In genomic region chr10:29533846-29534829, GRCm38 (mm10) we compare ENCODE assay signal across 8 mouse cellular contexts. TPM values are rescaled to one million over a fixed set of nuclear protein-coding genes. Genes with fewer than 3 reads are reported as not detected.
A peak's percentile ranks its signal among the peaks of the same experiment; 100 is the strongest.
DNase-seq lines count a peak whose midpoint lies in the region; ATAC-seq and TF ChIP-seq lines count a peak whose summit lies in the region.

No protein-coding gene starts in this region.

- DNase-seq in gastrocnemius, adult 2 months, result no peak
- DNase-seq in gastrocnemius, adult 8-10 months (ENCODE audit: low spot score in 2 of 2), result no peak
- peak; percentile 17 for DNase-seq in embryo, embryonic 11.5 days (ENCODE audit: low read depth, low spot score)
- peak; percentile 23 for DNase-seq in hindbrain, postnatal 0 days (ENCODE audit: low spot score)
- peak; percentile 8 for DNase-seq in liver
- DNase-seq in right cerebral cortex, adult 18-20 months, result peak; percentile 54
- DNase-seq in spleen, postnatal 10 days (ENCODE audit: low spot score in 2 of 2), result no peak

- peak overlapping the region; percentile 59; the same call in 1 of the 2 replicates for H3K9ac ChIP-seq in ES-Bruce4 (ENCODE audit: low read depth, poor library complexity, severe bottlenecking)
- H3K9ac ChIP-seq in hindbrain, postnatal 0 days (replicated peaks; ENCODE audit: low read length), result no peak overlapping the region

- no peaks in the 10 kb centered on the region for H3K36me3 ChIP-seq in ES-Bruce4 (ENCODE audit: control insufficient read depth, insufficient read depth, low read length, poor library complexity, severe bottlenecking)
- H3K36me3 ChIP-seq in hindbrain, postnatal 0 days (ENCODE audit: insufficient read depth, low read length), result no peaks in the 10 kb centered on the region

- 0 out of 2 replicates have a peak, but pooled peaks have one; percentile 24 for ATAC-seq in hindbrain, postnatal 0 days

- WGBS in hindbrain, postnatal 0 days, result under 1% methylated on average over 24 of the region's 24 CpGs

- no peaks in the 10 kb centered on the region for H3K4me1 ChIP-seq in ES-Bruce4 (ENCODE audit: control insufficient read depth, insufficient read depth, low read length)
- H3K4me1 ChIP-seq in hindbrain, postnatal 0 days (ENCODE audit: insufficient read depth, low read length), result peaks cover 14% of the 10 kb centered on the region

- H3K27me3 ChIP-seq in ES-Bruce4 (ENCODE audit: control insufficient read depth, insufficient read depth, low read length, poor library complexity, severe bottlenecking), result peaks cover 9% of the 10 kb centered on the region
- peaks cover 18% of the 10 kb centered on the region; the same call in 1 of the 2 replicates for H3K27me3 ChIP-seq in hindbrain, postnatal 0 days (ENCODE audit: insufficient read depth, low read length)

- no peak overlapping the region for H3K27ac ChIP-seq in gastrocnemius, adult 2 months
- H3K27ac ChIP-seq in ES-Bruce4 (ENCODE audit: insufficient read depth, low read length), result no peak overlapping the region
- H3K27ac ChIP-seq in hindbrain, postnatal 0 days, result no peak overlapping the region

- H3K4me3 ChIP-seq in gastrocnemius, adult 2 months, result peak overlapping the region; percentile 72
- H3K4me3 ChIP-seq in ES-Bruce4 (ENCODE audit: low read depth, low read length), result peak overlapping the region; percentile 26; the same call in 1 of the 2 replicates
- peak overlapping the region; percentile 60 for H3K4me3 ChIP-seq in hindbrain, postnatal 0 days (ENCODE audit: low read length)

- no peak for TF ChIP-seq EP300 in ES-Bruce4 (IDR thresholded peaks at IDR 0.05; ENCODE audit: insufficient read depth, low read depth, low read length)

- H3K9me3 ChIP-seq in ES-Bruce4 (replicated peaks; ENCODE audit: control insufficient read depth, insufficient read depth, low read length, poor library complexity, severe bottlenecking), result no peaks in the 10 kb centered on the region
- H3K9me3 ChIP-seq in hindbrain, postnatal 0 days (ENCODE audit: low read length), result no peaks in the 10 kb centered on the region

- TF ChIP-seq POLR2A in ES-Bruce4 (IDR thresholded peaks at IDR 0.05; ENCODE audit: insufficient read depth, low read length), result no peak

- TF ChIP-seq CTCF in gastrocnemius, adult 2 months (IDR thresholded peaks at IDR 0.05), result no peak
- no peak for TF ChIP-seq CTCF in ES-Bruce4 (IDR thresholded peaks at IDR 0.05; ENCODE audit: low read depth, low read length)
- no peak for TF ChIP-seq CTCF in hindbrain, postnatal 0 days (IDR thresholded peaks at IDR 0.05; ENCODE audit: low read depth)

- intact Hi-C loops in gastrocnemius, adult 2 months (cut with DNase I), result loop anchor here (10.0 kb wide), 1 partner anchor 271 kb away; no protein-coding TSS in a partner anchor

- H3K4me2 ChIP-seq in hindbrain, postnatal 0 days (ENCODE audit: low read depth, low read length), result peak overlapping the region; percentile 96

RNA-seq across cellular contexts. Expression of gene Rspo3, which starts 1.5 kb away (rescaled TPM):
- total RNA-seq in gastrocnemius, adult 2 months (2021), result 1 to 10 TPM; 1.8 to 4.2 TPM
- total RNA-seq in gastrocnemius, adult 8-10 months (2022), result 1 to 10 TPM; 2.0 to 2.6 (median 2.3) TPM
- 0.70 and 1.4 TPM in 2 replicates for polyA plus RNA-seq in ES-Bruce4 (2011; ENCODE audit: insufficient read depth, insufficient read length, low read depth, missing spikeins)
- total RNA-seq in hindbrain, postnatal 0 days (2014; rRNA removed), result 0.94 and 2.5 TPM in 2 replicates
- polyA plus RNA-seq in hindbrain, postnatal 0 days (2015; fragmentation: Nextera tagmentation; extraction: Ambion mirVana), result 2.9 and 3.3 TPM in 2 replicates

Comparison
In these comparisons a context has a peak if more than half of its experiments do, and no peak if none do; other contexts are left out.
1. DNase-seq: peak in embryo, embryonic 11.5 days (single experiment), hindbrain, postnatal 0 days (single experiment), liver (single experiment) and right cerebral cortex, adult 18-20 months (single experiment); none in gastrocnemius, adult 2 months (single experiment), gastrocnemius, adult 8-10 months (0 of 2) and spleen, postnatal 10 days (0 of 2).
2. Peak in every context shown above with its lines, with median percentiles within 50 percentile points of each other: H3K4me3 ChIP-seq.